Mouse (Mus musculus) small intestine, adult 2 months (tissue): Measurements from ENCODE around the gene Htra1. TPM values are rescaled to one million over a fixed set of nuclear protein-coding genes. Genes with fewer than 3 reads are reported as not detected.

Experiments used
- H3K27ac ChIP-seq: fragments of 200-500 bp; 2 replicates; pipeline ENCODE4 v1.5.1; 2012; ENCODE audit warnings: low read depth, low read length, control low read depth, inconsistent platforms; ENCODE audit not compliant: insufficient read depth
- H3K27me3 ChIP-seq: fragments of 200-500 bp; 2 replicates; pipeline ENCODE4 v1.6.1; 2012; ENCODE audit warnings: mild to moderate bottlenecking, moderate library complexity, low read length, inconsistent platforms; ENCODE audit not compliant: control insufficient read depth, insufficient read depth
- H3K36me3 ChIP-seq: fragments of 200-500 bp; 2 replicates; pipeline ENCODE4 v1.6.1; 2012; ENCODE audit warnings: mild to moderate bottlenecking, low read length, control low read depth, inconsistent platforms; ENCODE audit not compliant: control insufficient read depth, insufficient read depth
- H3K4me1 ChIP-seq: fragments of 200-500 bp; 2 replicates; pipeline ENCODE4 v1.6.1; 2012; ENCODE audit warnings: low read length, inconsistent platforms, mixed read lengths; ENCODE audit not compliant: control insufficient read depth, insufficient read depth, insufficient read length
- H3K4me3 ChIP-seq: fragments of 200-500 bp; 2 replicates; pipeline ENCODE4 v1.5.1; 2012; ENCODE audit warnings: low read depth, mild to moderate bottlenecking, control low read depth, inconsistent platforms, low read length, moderate library complexity
- CTCF ChIP-seq: fragments of 200-500 bp; IDR thresholded peaks from 2 replicates; pipeline ENCODE4 v1.5.1; 2012; ENCODE audit warnings: low read depth, mild to moderate bottlenecking, control low read depth, inconsistent platforms, low read length, moderate library complexity, mixed read lengths; ENCODE audit not compliant: insufficient replicate concordance, insufficient read length; ENCODE audit errors: extremely low read depth
- POLR2A ChIP-seq: fragments of 200-500 bp; IDR thresholded peaks from 2 replicates; pipeline ENCODE4 v1.6.1; 2012; ENCODE audit warnings: low read depth, mild to moderate bottlenecking, control low read depth, inconsistent platforms, low read length, moderate library complexity
- WGBS: fragments of 180-500 bp; shearing (Covaris S2); methylation state at CpG from one replicate; pipeline ENCODE4 v1.1.7; 2018; 5-methylcytosine and 5-hydroxymethylcytosine counted together
- polyA plus RNA-seq: library from polyadenylated mRNA; depleted of rRNA; stranded (reverse); fragments of >200 nt; gene quantifications from 2 replicates; pipeline ENCODE4 v1.2.3, GENCODE M21; 2012

The Htra1 gene
- polyA plus RNA-seq, 1 experiment = 35.8 TPM

DNA sequence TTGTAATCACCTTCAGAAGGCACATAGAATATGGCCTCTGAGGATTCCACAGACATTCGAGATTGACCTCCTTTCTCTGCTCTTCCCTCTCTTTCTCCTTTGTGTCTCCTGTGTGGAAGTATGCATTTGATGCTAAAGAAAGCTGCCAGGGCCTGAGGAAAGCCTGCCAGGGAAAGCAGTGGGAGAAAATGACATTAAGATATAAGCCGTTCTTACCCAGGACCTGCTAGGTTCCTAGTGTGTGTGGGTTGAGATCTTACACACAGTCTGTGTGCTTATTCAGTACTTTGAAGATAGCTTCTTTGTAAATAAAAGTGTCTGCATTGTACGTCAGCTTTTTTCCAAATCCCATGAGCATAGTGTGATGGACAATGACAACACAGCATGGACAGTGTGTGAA is 39.8 kb upstream of the Htra1 start:
- Histone ChIP-seq H3K4me3 (no peak overlapping the region), H3K27me3 (no peaks in the 10 kb centered on the region), H3K36me3 (peaks cover 38% of the 10 kb centered on the region), H3K27ac (no peak overlapping the region), H3K4me1 (peaks cover 3% of the 10 kb centered on the region; the same call in 1 of the 2 replicates)
- no peak for TF ChIP-seq CTCF
- TF ChIP-seq POLR2A = no peak
- WGBS = 92% methylated on average over 3 of the region's 3 CpGs

DNA sequence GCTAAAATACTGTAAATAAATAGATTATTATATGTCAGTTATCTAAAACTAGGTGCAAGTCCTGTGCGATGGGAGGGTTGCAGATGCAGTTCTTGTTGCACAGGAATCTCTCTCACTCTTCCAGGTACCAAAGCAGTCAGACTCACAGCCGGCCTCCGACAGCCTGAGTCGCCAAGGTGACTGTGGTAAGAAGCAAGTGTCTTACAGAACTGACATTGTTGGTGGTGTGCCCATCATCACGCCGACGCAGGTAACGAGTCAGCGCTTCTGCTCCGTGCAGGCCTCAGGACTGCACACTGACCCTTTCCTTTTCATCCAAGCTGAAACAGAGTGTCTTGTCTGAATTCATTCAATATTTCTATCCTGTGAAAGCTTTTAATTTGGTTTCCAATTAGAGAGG is 38.7 kb upstream of the Htra1 start:
- TF ChIP-seq POLR2A (no peak), CTCF (no peak)
- 97% methylated on average over 10 of the region's 10 CpGs for WGBS
- Histone ChIP-seq H3K27ac (no peak overlapping the region), H3K36me3 (peaks cover 38% of the 10 kb centered on the region), H3K4me3 (no peak overlapping the region), H3K4me1 (peaks cover 3% of the 10 kb centered on the region; the same call in 1 of the 2 replicates), H3K27me3 (no peaks in the 10 kb centered on the region)

DNA sequence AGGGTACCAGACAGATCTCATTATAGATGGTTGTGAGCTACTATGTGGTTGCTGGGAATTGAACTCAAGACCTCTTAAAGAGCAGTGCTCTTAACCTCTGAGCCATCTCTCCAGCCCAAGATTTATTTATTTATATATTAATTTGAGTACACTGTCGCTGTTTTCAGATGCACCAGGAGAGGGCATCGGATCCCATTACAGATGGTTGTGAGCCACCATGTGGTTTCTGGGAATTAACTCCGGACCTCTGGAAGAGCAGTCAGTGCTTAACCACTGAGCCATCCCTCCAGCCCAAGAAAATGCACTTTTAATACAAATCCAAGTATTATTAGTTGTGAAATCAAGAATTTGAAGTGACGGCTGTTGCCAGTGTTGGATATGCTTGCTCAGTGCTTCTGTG is 37.5 kb upstream of the Htra1 start:
- Histone ChIP-seq H3K27ac (no peak overlapping the region), H3K4me3 (no peak overlapping the region), H3K27me3 (no peaks in the 10 kb centered on the region), H3K4me1 (peaks cover 3% of the 10 kb centered on the region; the same call in 1 of the 2 replicates), H3K36me3 (peaks cover 37% of the 10 kb centered on the region)
- TF ChIP-seq CTCF = no peak; the same call in 1 of the 2 replicates
- 89% methylated on average over 4 of the region's 4 CpGs for WGBS

DNA sequence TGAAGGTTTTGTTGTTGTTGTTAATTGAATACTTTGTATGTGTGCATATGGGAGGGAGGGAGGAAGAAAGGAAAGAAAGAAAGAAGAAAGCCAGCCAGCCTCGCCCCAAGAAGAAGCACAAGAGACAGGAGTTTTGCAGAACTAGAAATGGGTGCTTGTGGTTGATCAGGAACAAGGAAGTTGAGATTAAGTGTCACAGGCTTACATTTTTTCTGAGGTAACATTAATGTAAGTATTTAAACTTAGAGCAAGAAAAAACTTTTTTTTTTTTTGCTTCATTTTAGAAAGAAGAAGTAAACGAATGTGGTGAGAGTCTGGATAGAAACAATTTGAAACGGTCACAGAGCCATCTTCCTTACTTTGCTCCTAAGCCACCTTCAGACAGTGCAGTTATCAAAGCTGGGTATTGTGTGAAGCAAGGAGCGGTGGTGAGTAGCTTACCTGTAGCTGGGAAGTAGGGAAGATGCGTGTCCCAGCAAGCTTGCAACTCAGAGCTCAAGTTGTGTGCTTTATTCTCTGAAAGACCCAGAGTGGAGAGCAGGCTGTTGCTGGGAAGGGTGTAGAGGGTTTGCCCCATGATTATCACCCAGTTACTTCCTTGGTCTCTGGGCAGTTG is 35.6 kb upstream of the Htra1 start:
- peaks cover 3% of the 10 kb centered on the region; the same call in 1 of the 2 replicates for H3K4me1 ChIP-seq
- H3K27me3 ChIP-seq = no peaks in the 10 kb centered on the region
- H3K4me3 ChIP-seq = no peak overlapping the region
- TF ChIP-seq POLR2A (no peak), CTCF (no peak)
- H3K27ac ChIP-seq = peak overlapping the region; percentile 20; the same call in 1 of the 2 replicates
- WGBS = 86% methylated on average over 5 of the region's 5 CpGs
- H3K36me3 ChIP-seq = peaks cover 45% of the 10 kb centered on the region

DNA sequence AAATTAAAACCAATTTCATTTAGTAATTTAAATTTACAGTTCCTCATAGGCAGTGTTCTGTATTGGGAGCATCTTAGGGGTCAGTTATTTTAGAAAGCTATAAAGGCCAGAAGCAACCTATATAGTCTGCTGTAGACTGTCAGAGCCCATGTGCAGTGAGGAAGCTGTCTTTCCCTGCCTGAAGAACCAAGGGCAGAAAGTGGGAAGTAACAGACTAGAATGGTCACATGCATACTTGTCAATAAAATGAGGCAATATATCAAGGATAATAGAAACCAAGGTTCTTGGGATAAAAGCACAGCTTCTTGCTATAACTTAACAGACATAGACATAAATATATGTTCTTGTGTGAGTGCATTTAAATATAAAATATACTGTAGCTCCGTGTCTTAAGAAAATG is 33.0 kb upstream of the Htra1 start:
- H3K4me3 ChIP-seq = no peak overlapping the region
- H3K27ac ChIP-seq = no peak overlapping the region
- H3K36me3 ChIP-seq = peaks cover 35% of the 10 kb centered on the region
- peaks cover 3% of the 10 kb centered on the region; the same call in 1 of the 2 replicates for H3K4me1 ChIP-seq
- no peaks in the 10 kb centered on the region for H3K27me3 ChIP-seq
- TF ChIP-seq POLR2A (no peak), CTCF (no peak)
- 89% methylated on average over 1 of the region's 1 CpGs for WGBS

DNA sequence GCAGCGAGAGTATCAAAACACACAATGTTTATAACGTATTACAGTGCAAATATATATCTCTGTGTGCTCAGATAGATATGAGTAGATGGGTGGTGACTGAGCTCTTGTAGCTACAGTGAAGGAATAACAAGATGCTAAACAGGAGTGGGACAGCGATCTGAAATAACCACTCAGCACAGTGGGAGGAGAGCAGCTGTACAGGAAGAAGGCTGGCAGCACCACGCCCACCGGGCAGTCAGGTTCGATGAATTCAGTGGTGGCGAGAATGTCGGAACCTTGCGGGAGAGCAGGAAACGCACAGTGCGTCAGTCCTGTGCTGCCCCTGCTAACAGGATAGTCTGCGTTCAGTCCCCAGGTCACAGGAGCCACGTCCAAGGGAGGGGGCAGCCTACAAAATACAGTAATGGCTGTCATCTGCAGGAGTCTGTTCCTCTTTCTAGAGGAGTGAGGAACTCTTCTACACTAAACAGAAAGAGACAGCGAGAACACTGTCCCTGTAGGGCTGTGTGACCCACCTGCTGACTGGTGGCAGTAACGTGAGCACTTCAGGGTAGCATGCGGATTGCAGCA is 32.3 kb upstream of the Htra1 start:
- Histone ChIP-seq H3K36me3 (peaks cover 38% of the 10 kb centered on the region), H3K4me1 (peaks cover 3% of the 10 kb centered on the region; the same call in 1 of the 2 replicates), H3K27ac (no peak overlapping the region), H3K4me3 (peak overlapping the region; percentile 13), H3K27me3 (no peaks in the 10 kb centered on the region)
- no peak for TF ChIP-seq POLR2A
- no peak for TF ChIP-seq CTCF
- 83% methylated on average over 16 of the region's 16 CpGs for WGBS

DNA sequence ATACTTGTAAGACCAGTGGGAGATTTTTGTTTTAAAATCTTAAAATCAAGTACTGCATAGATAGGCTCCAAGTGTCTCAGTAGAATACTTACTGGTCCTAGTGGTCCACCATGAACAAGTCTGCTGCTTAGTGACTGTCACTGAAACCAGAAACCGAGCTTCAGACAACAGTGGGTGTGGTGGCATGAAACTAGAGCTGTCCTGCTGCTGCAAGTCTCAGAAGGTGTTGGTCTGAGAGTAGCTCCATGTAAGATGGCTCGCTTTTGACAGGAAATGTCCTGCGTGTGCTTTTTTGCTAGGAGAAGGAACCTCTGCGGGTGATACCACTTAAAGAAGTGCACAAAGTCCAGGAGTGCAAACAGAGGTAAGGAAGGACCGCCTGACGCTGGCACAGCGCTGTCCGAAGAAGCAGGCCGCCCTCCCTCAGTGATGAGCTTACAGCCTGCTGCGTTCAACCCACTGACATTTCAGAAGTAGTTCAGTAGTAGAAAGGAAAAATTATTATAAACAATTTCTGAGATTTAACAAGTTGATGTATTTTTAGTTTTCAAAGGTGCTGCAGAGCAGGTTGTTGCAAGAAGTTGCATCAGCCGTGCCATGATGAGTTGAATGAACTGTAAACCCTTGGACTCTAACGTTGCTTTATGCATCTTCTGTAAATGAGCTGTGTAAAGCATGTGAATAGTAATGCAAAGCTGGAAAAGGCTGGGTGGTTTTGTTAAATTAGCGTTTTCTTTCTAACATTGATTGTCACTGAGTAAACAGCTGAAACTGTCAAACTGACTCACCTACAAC is 31.1 kb upstream of the Htra1 start:
- Histone ChIP-seq H3K27ac (no peak overlapping the region), H3K27me3 (no peaks in the 10 kb centered on the region), H3K36me3 (peaks cover 40% of the 10 kb centered on the region), H3K4me1 (peaks cover 3% of the 10 kb centered on the region; the same call in 1 of the 2 replicates), H3K4me3 (no peak overlapping the region)
- WGBS = 84% methylated on average over 13 of the region's 13 CpGs
- TF ChIP-seq CTCF (no peak), POLR2A (no peak)
